Mouse (Mus musculus) liver, embryonic 14.5 days (tissue): ENCODE results near the gene Pkd1l1. TPM values are rescaled to one million over a fixed set of nuclear protein-coding genes. Genes with fewer than 3 reads are reported as not detected.

Source experiments
- ATAC-seq: fragments of 200-750 bp; cut with Nextera tagmentation; 2 replicates; pipeline ENCODE4 v1.8.0; 2017; ENCODE audit warnings: moderate number of reproducible peaks, mild to moderate bottlenecking, moderate library complexity; ENCODE audit not compliant: insufficient read depth
- DNase-seq, 3 experiments: peaks; one replicate each; pipeline ENCODE4 v3.0.0-alpha.2; 2012 to 2013; ENCODE audit warnings: low read depth in 3 of 3, low spot score in 3 of 3
- H3K27ac ChIP-seq: fragments of 300-500 bp; sonication (generic); 2 replicates; pipeline ENCODE4 v1.5.1; 2014; ENCODE audit warnings: moderate library complexity, mild to moderate bottlenecking, control low read depth, inconsistent platforms
- H3K27me3 ChIP-seq: fragments of 300-500 bp; sonication (generic); 2 replicates; pipeline ENCODE4 v1.6.1; 2014; ENCODE audit warnings: mild to moderate bottlenecking, low read length, moderate library complexity; ENCODE audit not compliant: control insufficient read depth, insufficient read depth
- H3K36me3 ChIP-seq: fragments of 300-500 bp; sonication (generic); replicated peaks from 2 replicates; pipeline ENCODE4 v1.6.1; 2014; ENCODE audit warnings: low read depth; ENCODE audit not compliant: control insufficient read depth, insufficient read depth
- H3K4me1 ChIP-seq, 2 experiments: fragments of 200-500 bp in 1 of 2; fragments of 300-500 bp in 1 of 2; sonication (generic) in 1 of 2; replicated peaks; 2 replicates each; pipeline ENCODE4 v1.6.1; 2012 to 2014; ENCODE audit warnings: antibody characterized with exemption in 1 of 2, inconsistent platforms in 1 of 2, low read length in 1 of 2; ENCODE audit not compliant: control insufficient read depth in 2 of 2, insufficient read depth in 2 of 2
- H3K4me2 ChIP-seq: fragments of 300-500 bp; sonication (generic); 2 replicates; pipeline ENCODE4 v1.6.1; 2014; ENCODE audit warnings: low read depth, mild to moderate bottlenecking, control low read depth, moderate library complexity
- H3K4me3 ChIP-seq, 2 experiments: fragments of 200-500 bp in 1 of 2; fragments of 300-500 bp in 1 of 2; sonication (generic) in 1 of 2; 2 replicates each; pipeline ENCODE4 v1.5.1; 2012 to 2014; ENCODE audit warnings: low read depth in 2 of 2, low read length in 2 of 2, mild to moderate bottlenecking in 2 of 2, control low read depth in 1 of 2, inconsistent platforms in 1 of 2, moderate library complexity in 1 of 2; ENCODE audit not compliant: insufficient read depth in 1 of 2
- H3K9ac ChIP-seq: fragments of 300-500 bp; sonication (generic); replicated peaks from 2 replicates; pipeline ENCODE4 v1.6.1; 2014; ENCODE audit warnings: mild to moderate bottlenecking, control low read depth, moderate library complexity
- H3K9me3 ChIP-seq: fragments of 300-500 bp; sonication (generic); 2 replicates; pipeline ENCODE4 v1.6.1; 2016; ENCODE audit warnings: low read length, mixed read lengths; ENCODE audit not compliant: control insufficient read depth
- CTCF ChIP-seq: IDR thresholded peaks from 2 replicates; pipeline ENCODE4 v1.5.1; 2016; ENCODE audit warnings: antibody characterized with exemption, low read depth, control low read depth
- EP300 ChIP-seq: IDR thresholded peaks from 2 replicates; pipeline ENCODE4 v1.6.1; 2016; ENCODE audit warnings: antibody characterized with exemption, low read depth
- WGBS: fragments of 180-500 bp; shearing (Covaris S2); extraction: QIAGEN DNeasy Blood & Tissue Kit; methylation state at CpG from one replicate; pipeline ENCODE4 v1.1.7; 2014; ENCODE audit not compliant: insufficient replicate concordance; 5-methylcytosine and 5-hydroxymethylcytosine counted together
- polyA plus RNA-seq, 2 experiments: library from polyadenylated mRNA; depleted of rRNA in 1 of 2; stranded (reverse) in 1 of 2; unstranded in 1 of 2; fragments of >200 nt; fragmentation: Nextera tagmentation in 1 of 2; extraction: Ambion mirVana in 1 of 2; gene quantifications; 2 replicates each; pipeline versions ENCODE4 v1.2.1 to v1.2.3; 2012 to 2014

Pkd1l1 gene
- polyA plus RNA-seq, 2 experiments = 0.11 to 0.23 TPM

GRCm38 (mm10) chr11:8787604-8788003 lies 185.5 kb downstream of the Pkd1l1 start:
- Histone ChIP-seq H3K36me3 (no peaks in the 10 kb centered on the region), H3K4me2 (no peak overlapping the region), H3K27me3 (no peaks in the 10 kb centered on the region), H3K9ac (no peak overlapping the region), H3K27ac (no peak overlapping the region), H3K9me3 (no peaks in the 10 kb centered on the region), H3K4me1 (no peaks in the 10 kb centered on the region; a peak in 1 of 4 replicates), H3K4me3 (no peak overlapping the region)
- DNase-seq (no peak), ATAC-seq (no peak)
- WGBS = 41% methylated on average over 3 of the region's 3 CpGs
- TF ChIP-seq EP300 = no peak
- TF ChIP-seq CTCF = no peak

GRCm38 (mm10) chr11:8784413-8784812 lies 188.7 kb downstream of the Pkd1l1 start:
- H3K9ac ChIP-seq = no peak overlapping the region
- H3K4me3 ChIP-seq = no peak overlapping the region
- H3K27ac ChIP-seq = no peak overlapping the region
- H3K36me3 ChIP-seq = no peaks in the 10 kb centered on the region
- DNase-seq (no peak), ATAC-seq (no peak)
- H3K9me3 ChIP-seq = no peaks in the 10 kb centered on the region
- H3K27me3 ChIP-seq = no peaks in the 10 kb centered on the region
- H3K4me1 ChIP-seq = no peaks in the 10 kb centered on the region; a peak in 1 of 4 replicates
- H3K4me2 ChIP-seq = no peak overlapping the region
- WGBS = 66% methylated on average over 4 of the region's 4 CpGs
- no peak for TF ChIP-seq CTCF
- no peak for TF ChIP-seq EP300

- H3K4me3 ChIP-seq = no peak overlapping the region
- no peaks in the 10 kb centered on the region for H3K9me3 ChIP-seq
- no peaks in the 10 kb centered on the region for H3K36me3 ChIP-seq
- H3K27me3 ChIP-seq = no peaks in the 10 kb centered on the region
- DNase-seq (no peak), ATAC-seq (no peak)
- no peak overlapping the region for H3K9ac ChIP-seq
- TF ChIP-seq EP300 = no peak
- TF ChIP-seq CTCF = no peak
- H3K27ac ChIP-seq = no peak overlapping the region
- WGBS = 54% methylated on average over 3 of the region's 3 CpGs
- no peaks in the 10 kb centered on the region; a peak in 1 of 4 replicates for H3K4me1 ChIP-seq
- H3K4me2 ChIP-seq = no peak overlapping the region
These were observed 191.0 kb downstream of the Pkd1l1 start for GRCm38 (mm10) chr11:8782141-8782465.

GRCm38 (mm10) chr11:8781308-8782140 lies 191.5 kb downstream of the Pkd1l1 start:
- Histone ChIP-seq H3K4me2 (no peak overlapping the region), H3K27ac (no peak overlapping the region), H3K9ac (no peak overlapping the region), H3K36me3 (no peaks in the 10 kb centered on the region), H3K4me1 (no peaks in the 10 kb centered on the region; a peak in 1 of 4 replicates), H3K27me3 (no peaks in the 10 kb centered on the region), H3K9me3 (no peaks in the 10 kb centered on the region), H3K4me3 (no peak overlapping the region)
- TF ChIP-seq EP300 (no peak), CTCF (no peak)
- 57% methylated on average over 10 of the region's 10 CpGs for WGBS
- ATAC-seq (no peak), DNase-seq (no peak)

GRCm38 (mm10) chr11:8779427-8779826 lies 193.6 kb downstream of the Pkd1l1 start:
- Histone ChIP-seq H3K27me3 (no peaks in the 10 kb centered on the region), H3K4me1 (no peaks in the 10 kb centered on the region; a peak in 1 of 4 replicates), H3K9ac (no peak overlapping the region), H3K4me2 (no peak overlapping the region), H3K4me3 (no peak overlapping the region), H3K9me3 (no peaks in the 10 kb centered on the region), H3K36me3 (no peaks in the 10 kb centered on the region), H3K27ac (no peak overlapping the region)
- no peak for TF ChIP-seq EP300
- no peak for TF ChIP-seq CTCF
- no peak for ATAC-seq
- no peak for DNase-seq
- 77% methylated on average over 3 of the region's 3 CpGs for WGBS

Other genes starting within 250 kb of the Pkd1l1 start
- 6.7 and 7.8 TPM in 2 replicates for gene Hus1, start 37.9 kb upstream of the Pkd1l1 start, polyA plus RNA-seq (2012; rRNA removed)
- gene Hus1, start 37.9 kb upstream of the Pkd1l1 start, polyA plus RNA-seq (2014; fragmentation: Nextera tagmentation; extraction: Ambion mirVana) = 8.8 and 9.6 TPM in 2 replicates
- 0.04 and 0.10 TPM in 2 replicates for gene Gm11992, start 75.3 kb upstream of the Pkd1l1 start, polyA plus RNA-seq (2012; rRNA removed)
- 0.09 TPM in 2 replicates for gene Gm11992, start 75.3 kb upstream of the Pkd1l1 start, polyA plus RNA-seq (2014; fragmentation: Nextera tagmentation; extraction: Ambion mirVana)
- gene Sun3, start 75.7 kb upstream of the Pkd1l1 start, polyA plus RNA-seq (2012; rRNA removed) = not detected in 2 replicates
- not detected in 2 replicates for gene Sun3, start 75.7 kb upstream of the Pkd1l1 start, polyA plus RNA-seq (2014; fragmentation: Nextera tagmentation; extraction: Ambion mirVana)
- 1.1 TPM in 2 replicates for gene Upp1, start 144.8 kb upstream of the Pkd1l1 start, polyA plus RNA-seq (2012; rRNA removed)
- gene Upp1, start 144.8 kb upstream of the Pkd1l1 start, polyA plus RNA-seq (2014; fragmentation: Nextera tagmentation; extraction: Ambion mirVana) = 1.4 and 1.8 TPM in 2 replicates
- 0.06 and 0.10 TPM in 2 replicates for gene Abca13, start 218.7 kb upstream of the Pkd1l1 start, polyA plus RNA-seq (2012; rRNA removed)
- 0.06 and 0.11 TPM in 2 replicates for gene Abca13, start 218.7 kb upstream of the Pkd1l1 start, polyA plus RNA-seq (2014; fragmentation: Nextera tagmentation; extraction: Ambion mirVana)